Mouse (Mus musculus) hematopoietic multipotent progenitor cell, adult 10-12 weeks (in vitro differentiated cells): ENCODE measurements around the gene Nudt13. TPM values are rescaled to one million over a fixed set of nuclear protein-coding genes. Genes with fewer than 3 reads are reported as not detected.

Source experiments
- polyA plus RNA-seq: library from polyadenylated mRNA; stranded (reverse); fragments of >175 nt; gene quantifications from 2 replicates; pipeline ENCODE4 v1.2.3, GENCODE M21; 2012; ENCODE audit warnings: low replicate concordance

Nudt13 gene
- 2.2 and 2.7 TPM in 2 replicates for polyA plus RNA-seq

GRCm38 (mm10) chr14:20294117-20294892 lies at the start of gene Nudt13:
TSS of gene Nudt13 (plus strand) at chr14:20294697.

GRCm38 (mm10) chr14:20269082-20269809 lies 25.3 kb upstream of the Nudt13 start, which contains the start of gene Kcnk16:
TSS of gene Kcnk16 (minus strand) at chr14:20269199.

GRCm38 (mm10) chr14:20347991-20348541 lies 53.6 kb downstream of the Nudt13 start, which contains the start of the genes Ecd and Fam149b:
TSS of gene Ecd (minus strand) at chr14:20348121.
TSS of gene Fam149b (plus strand) at chr14:20348162.

Other genes with a start within 250 kb of the Nudt13 start
- 15.4 and 22.9 TPM in 2 replicates for gene Saysd1, start 156.2 kb upstream of the Nudt13 start, polyA plus RNA-seq
- 14.3 and 15.7 TPM in 2 replicates for gene Kcnk5, start 112.9 kb upstream of the Nudt13 start, polyA plus RNA-seq
- gene Kcnk16, start 25.5 kb upstream of the Nudt13 start, polyA plus RNA-seq = not detected in 2 replicates
- gene Ecd, start 53.4 kb downstream of the Nudt13 start, polyA plus RNA-seq = 25.6 and 34.2 TPM in 2 replicates
- gene Fam149b, start 53.5 kb downstream of the Nudt13 start, polyA plus RNA-seq = 12.7 and 26.1 TPM in 2 replicates
- 63.1 and 147 TPM in 2 replicates for gene Dnajc9, start 94.2 kb downstream of the Nudt13 start, polyA plus RNA-seq
- gene Mrps16, start 98.9 kb downstream of the Nudt13 start, polyA plus RNA-seq = 19.3 and 19.6 TPM in 2 replicates
- gene Cfap70, start 157.5 kb downstream of the Nudt13 start, polyA plus RNA-seq = 0.03 TPM in 1 of 2 replicates, not detected in the other
- 34.5 and 54.9 TPM in 2 replicates for gene Anxa7, start 185.4 kb downstream of the Nudt13 start, polyA plus RNA-seq
- gene Mss51, start 202.2 kb downstream of the Nudt13 start, polyA plus RNA-seq = 0.08 and 0.30 TPM in 2 replicates